Comparison of ENCODE assay signal across 16 mouse cellular contexts in genomic region chr8:5299982-5300381, GRCm38 (mm10).
"Had no signal": no experiment of that assay in that cellular context is flagged by ENCODE, and none has a peak within 500 bp of the region (broad histone marks: within the 10 kb centered on the region; RNA-seq: fewer than 3 reads in every experiment).

No protein-coding gene starts in this region.

- H3K27me3 ChIP-seq: neural tube, embryonic 13.5 days; neural tube, embryonic 15.5 days; stomach, embryonic 15.5 days had no signal

- H3K4me3 ChIP-seq: neural tube, embryonic 13.5 days; neural tube, embryonic 15.5 days; stomach, embryonic 15.5 days had no signal

- H3K36me3 ChIP-seq: neural tube, embryonic 13.5 days; neural tube, embryonic 15.5 days; stomach, embryonic 15.5 days had no signal

- DNase-seq: retina, postnatal 1 day; right cerebral cortex, adult 18-20 months; right cerebral cortex, postnatal 14 days; right cerebral cortex, postnatal 25 days; right cerebral cortex, postnatal 4 days; spleen, adult 18-20 months; thymus, adult 18-20 months; thymus, adult 2 months; thymus, postnatal 14 days; thymus, postnatal 25 days; thymus, postnatal 36 days; thymus, postnatal 4 days had no signal

- H3K4me1 ChIP-seq: neural tube, embryonic 13.5 days; neural tube, embryonic 15.5 days; stomach, embryonic 15.5 days had no signal

- H3K9me3 ChIP-seq: neural tube, embryonic 13.5 days; neural tube, embryonic 15.5 days; stomach, embryonic 15.5 days had no signal

- H3K9ac ChIP-seq: neural tube, embryonic 13.5 days; neural tube, embryonic 15.5 days; stomach, embryonic 15.5 days had no signal

- H3K27ac ChIP-seq: neural tube, embryonic 13.5 days; neural tube, embryonic 15.5 days; stomach, embryonic 15.5 days; stomach, postnatal 0 days had no signal

- H3K4me2 ChIP-seq: neural tube, embryonic 13.5 days; neural tube, embryonic 15.5 days; stomach, embryonic 15.5 days had no signal
